Mouse (Mus musculus) heart, embryonic 13.5 days (tissue): ENCODE measurements around the gene Gm10490. TPM values are rescaled to one million over a fixed set of nuclear protein-coding genes. Genes with fewer than 3 reads are reported as not detected.
"Not testable (repeated sequence)": the region's sequence is repeated elsewhere in the genome, so short reads cannot be mapped to it uniquely, and the experiment has no call there.

ENCODE experiments used
- ATAC-seq: fragments of 200-750 bp; cut with Nextera tagmentation; 2 replicates; pipeline ENCODE4 v1.8.0; 2017; ENCODE audit warnings: moderate TSS enrichment; ENCODE audit not compliant: insufficient number of reproducible peaks, low FRiP score, low TSS enrichment; ENCODE audit errors: extremely low read depth
- H3K27ac ChIP-seq: fragments of 300-500 bp; sonication (generic); replicated peaks from 2 replicates; pipeline ENCODE4 v1.5.1; 2015; ENCODE audit warnings: moderate library complexity, mild to moderate bottlenecking, inconsistent platforms
- H3K27me3 ChIP-seq: fragments of 300-500 bp; sonication (generic); replicated peaks from 2 replicates; pipeline ENCODE4 v1.6.1; 2015; ENCODE audit warnings: mild to moderate bottlenecking, inconsistent platforms
- H3K36me3 ChIP-seq: fragments of 300-500 bp; sonication (generic); 2 replicates; pipeline ENCODE4 v1.6.1; 2015; ENCODE audit warnings: mild to moderate bottlenecking, inconsistent platforms
- H3K4me1 ChIP-seq: fragments of 300-500 bp; sonication (generic); 2 replicates; pipeline ENCODE4 v1.6.1; 2015; ENCODE audit warnings: inconsistent platforms
- H3K4me2 ChIP-seq: fragments of 300-500 bp; sonication (generic); 2 replicates; pipeline ENCODE4 v1.6.1; 2015; ENCODE audit warnings: inconsistent platforms, mild to moderate bottlenecking, moderate library complexity
- H3K4me3 ChIP-seq: fragments of 300-500 bp; sonication (generic); 2 replicates; pipeline ENCODE4 v1.5.1; 2015; ENCODE audit warnings: moderate library complexity, mild to moderate bottlenecking, inconsistent platforms
- H3K9ac ChIP-seq: fragments of 300-500 bp; sonication (generic); 2 replicates; pipeline ENCODE4 v1.6.1; 2015; ENCODE audit warnings: inconsistent platforms, mild to moderate bottlenecking, moderate library complexity
- H3K9me3 ChIP-seq: fragments of 300-500 bp; sonication (generic); 2 replicates; pipeline ENCODE4 v1.6.1; 2016; ENCODE audit warnings: inconsistent platforms
- WGBS: fragments of 180-500 bp; shearing (Covaris S2); methylation state at CpG from one replicate; pipeline ENCODE4 v1.1.7; 2015; ENCODE audit warnings: mixed read lengths; 5-methylcytosine and 5-hydroxymethylcytosine counted together
- polyA plus RNA-seq: library from polyadenylated mRNA; unstranded; fragments of >200 nt; fragmentation: Nextera tagmentation; extraction: Ambion mirVana; gene quantifications from 2 replicates; pipeline ENCODE4 v1.2.1, GENCODE M21; 2015

The Gm10490 gene
- polyA plus RNA-seq, 1 experiment from 2014 or later: not detected

GRCm38 (mm10) chrX:7883841-7884567 is 25.3 kb upstream of the Gm10490 start, which contains the start of gene Slc35a2:
Gene Slc35a2, plus strand, starts transcription at chrX:7884028.
- peaks cover 12% of the 10 kb centered on the region for H3K4me1 ChIP-seq
- H3K27ac ChIP-seq: peak within 1 kb of the TSS; percentile 87
- peak within 1 kb of the TSS; percentile 77 for H3K9ac ChIP-seq
- no peaks in the 10 kb centered on the region for H3K9me3 ChIP-seq
- no peaks in the 10 kb centered on the region for H3K27me3 ChIP-seq
- peak within 1 kb of the TSS; percentile 65 for H3K4me3 ChIP-seq
- peak within 1 kb of the TSS; percentile 72 for H3K4me2 ChIP-seq
- WGBS: 6% methylated on average over 49 of the region's 49 CpGs
- ATAC-seq: peak; percentile 85
- H3K36me3 ChIP-seq: peaks cover 9% of the 10 kb centered on the region; the same call in 1 of the 2 replicates

GRCm38 (mm10) chrX:7898211-7898610 is 11.1 kb upstream of the Gm10490 start:
- 23% methylated on average over 13 of the region's 13 CpGs for WGBS
- ATAC-seq: no peak
- H3K27me3 ChIP-seq: no peaks in the 10 kb centered on the region
- peak overlapping the region; percentile 67 for H3K4me3 ChIP-seq
- H3K4me1 ChIP-seq: peaks cover 10% of the 10 kb centered on the region
- peak overlapping the region; percentile 71 for H3K4me2 ChIP-seq
- H3K27ac ChIP-seq: no peak overlapping the region
- H3K36me3 ChIP-seq: peaks cover 30% of the 10 kb centered on the region
- no peaks in the 10 kb centered on the region for H3K9me3 ChIP-seq
- H3K9ac ChIP-seq: peak overlapping the region; percentile 80

DNA sequence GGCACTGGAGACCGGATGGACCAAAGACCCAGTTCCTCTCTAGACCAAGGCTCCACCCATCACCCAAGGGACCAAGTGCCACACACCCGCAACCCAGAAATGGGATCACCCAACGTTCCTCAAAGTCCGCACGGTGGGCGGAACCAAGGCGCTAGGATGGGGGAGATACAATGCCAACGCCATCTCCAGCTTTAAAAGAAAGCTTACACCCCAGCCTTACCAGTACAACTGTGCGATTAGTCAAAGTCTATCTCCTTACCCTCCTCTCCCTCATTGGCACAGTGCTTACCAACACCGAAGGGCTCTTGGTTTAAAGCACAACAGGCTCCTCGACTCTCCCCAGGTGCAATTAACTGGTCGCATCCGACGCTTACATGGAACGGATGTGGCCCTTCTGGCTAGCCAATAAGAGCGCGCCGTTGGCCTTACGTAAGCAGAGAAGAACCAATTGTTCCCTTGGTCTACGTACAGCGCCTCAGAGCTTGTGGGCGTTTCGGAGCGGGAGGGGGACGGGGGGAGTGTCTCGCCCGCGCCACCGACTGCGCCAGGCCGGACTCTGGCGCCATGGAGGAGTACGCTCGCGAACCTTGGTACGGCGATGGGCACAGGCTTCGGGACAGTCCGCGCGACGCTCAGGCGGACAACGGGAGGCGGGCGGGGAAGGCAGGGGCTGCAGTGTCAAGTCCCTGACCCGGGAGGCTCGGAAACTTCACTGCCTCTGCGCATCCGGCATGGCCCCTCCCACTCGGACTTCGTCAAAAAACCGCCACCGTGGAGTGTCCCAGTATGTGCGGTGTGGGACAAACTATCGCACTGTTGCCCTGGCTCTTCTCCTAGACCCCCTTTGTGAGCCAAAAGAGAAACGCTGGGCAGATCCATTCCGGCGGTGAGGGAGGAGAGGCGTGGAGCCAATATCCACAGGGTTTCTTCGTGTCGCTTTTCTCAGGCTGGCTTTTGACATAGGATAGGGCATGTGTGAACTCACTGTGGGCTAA is 10.2 kb upstream of the Gm10490 start, which contains the start of the genes Pqbp1 and Timm17b:
Gene Pqbp1, minus strand, starts transcription at position 390 of the 995 bp plus-strand sequence.
Gene Timm17b, plus strand, starts transcription at position 478 of the 995 bp plus-strand sequence.
- ATAC-seq: peak; percentile 98
- 7% methylated on average over 62 of the region's 62 CpGs for WGBS
- Histone ChIP-seq H3K9me3 (no peaks in the 10 kb centered on the region), H3K27me3 (no peaks in the 10 kb centered on the region), H3K36me3 (peaks cover 27% of the 10 kb centered on the region), H3K9ac (peak within 1 kb of the TSS; percentile 82), H3K4me1 (peaks cover 10% of the 10 kb centered on the region), H3K4me3 (peak within 1 kb of the TSS; percentile 67), H3K4me2 (peak within 1 kb of the TSS; percentile 71), H3K27ac (peak within 1 kb of the TSS; percentile 82)

DNA sequence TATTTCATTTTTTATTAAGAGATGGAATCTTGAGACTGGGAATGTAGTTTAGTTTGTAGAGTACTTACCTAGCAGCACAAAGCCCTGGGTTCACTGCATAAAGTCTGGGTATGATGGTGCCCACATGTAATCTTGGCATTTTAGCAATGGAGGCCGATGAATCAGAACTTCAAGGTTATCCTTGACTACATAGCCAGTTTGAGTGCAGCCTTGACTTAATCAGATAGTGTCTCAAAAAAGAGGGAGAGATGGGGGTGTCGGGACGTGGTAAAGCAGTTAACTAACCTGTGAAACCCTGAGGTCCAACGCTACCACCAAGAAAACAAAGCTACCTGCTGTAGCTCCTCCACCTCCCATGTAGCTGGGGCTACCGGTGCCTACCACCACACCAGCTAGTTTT is 4.9 kb upstream of the Gm10490 start:
- Histone ChIP-seq H3K9ac (no peak overlapping the region), H3K27ac (no peak overlapping the region), H3K36me3 (peaks cover 18% of the 10 kb centered on the region), H3K27me3 (no peaks in the 10 kb centered on the region), H3K4me1 (peaks cover 4% of the 10 kb centered on the region; the same call in 1 of the 2 replicates), H3K4me2 (no peak overlapping the region), H3K4me3 (no peak overlapping the region), H3K9me3 (no peaks in the 10 kb centered on the region)
- WGBS: 85% methylated on average over 5 of the region's 5 CpGs
- no peak for ATAC-seq

DNA sequence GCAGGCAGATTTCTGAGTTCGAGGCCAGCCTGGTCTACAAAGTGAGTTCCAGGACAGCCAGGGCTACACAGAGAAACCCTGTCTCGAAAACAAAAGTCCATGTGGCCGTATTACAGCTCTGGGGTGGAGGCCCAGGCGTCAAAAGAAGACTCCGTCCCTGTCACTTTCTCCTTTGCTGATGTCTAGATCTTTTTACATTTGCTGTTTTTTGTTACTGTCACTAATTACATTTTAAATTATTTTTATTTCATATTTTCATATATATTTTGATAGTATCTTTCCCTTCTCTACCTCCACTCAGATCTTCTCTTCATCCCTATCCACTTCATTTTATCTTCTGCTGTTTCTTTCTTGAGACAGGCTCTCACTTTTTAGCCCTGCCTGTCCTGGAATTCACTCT is 1.6 kb upstream of the Gm10490 start, which contains the start of gene Gm10491:
Gene Gm10491, minus strand, starts transcription at position 101 of the 400 bp plus-strand sequence.
- Histone ChIP-seq H3K4me1 (no peaks in the 10 kb centered on the region), H3K4me2 (no peak within 1 kb of the TSS), H3K9ac (no peak within 1 kb of the TSS), H3K9me3 (no peaks in the 10 kb centered on the region), H3K4me3 (no peak within 1 kb of the TSS), H3K36me3 (peaks cover 18% of the 10 kb centered on the region), H3K27me3 (no peaks in the 10 kb centered on the region), H3K27ac (no peak within 1 kb of the TSS)
- no peak for ATAC-seq
- WGBS: 83% methylated on average over 5 of the region's 5 CpGs

DNA sequence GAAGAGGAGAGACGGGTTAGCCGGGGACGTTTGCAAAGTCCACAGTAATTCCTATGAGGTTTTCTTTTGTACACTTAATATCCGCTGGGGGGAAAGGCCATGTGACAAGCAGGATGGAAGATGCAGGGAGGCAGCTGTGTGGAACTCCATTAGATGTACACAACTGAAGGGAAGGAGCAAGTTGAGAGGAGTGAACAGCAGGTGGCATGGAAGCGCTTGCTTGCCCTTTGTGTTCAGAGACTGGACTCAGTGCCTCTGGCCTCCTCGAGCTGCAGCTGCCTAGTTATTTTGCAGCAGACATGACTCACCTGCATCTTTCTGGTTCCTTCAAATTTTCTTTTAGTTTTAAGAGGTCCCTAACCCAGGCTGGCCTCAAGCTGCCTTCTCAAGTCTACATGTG is 1.1 kb downstream of the Gm10490 start:
- Histone ChIP-seq H3K27ac (no peak overlapping the region), H3K27me3 (no peaks in the 10 kb centered on the region), H3K36me3 (peaks cover 12% of the 10 kb centered on the region), H3K4me3 (no peak overlapping the region), H3K4me2 (no peak overlapping the region), H3K4me1 (no peaks in the 10 kb centered on the region), H3K9ac (no peak overlapping the region), H3K9me3 (no peaks in the 10 kb centered on the region)
- whole genome bisulfite sequencing: 59% methylated on average over 6 of the region's 6 CpGs
- no peak for ATAC-seq

- not testable (repeated sequence) for H3K9ac ChIP-seq, H3K36me3 ChIP-seq, H3K4me3 ChIP-seq, H3K27ac ChIP-seq, H3K4me2 ChIP-seq, H3K4me1 ChIP-seq, H3K9me3 ChIP-seq, ATAC-seq
- peaks cover 25% of the 10 kb centered on the region for H3K27me3 ChIP-seq
- WGBS: 8% methylated on average over 3 of the region's 3 CpGs
Measured at GRCm38 (mm10) chrX:7915669-7916068, 6.3 kb downstream of the Gm10490 start.

DNA sequence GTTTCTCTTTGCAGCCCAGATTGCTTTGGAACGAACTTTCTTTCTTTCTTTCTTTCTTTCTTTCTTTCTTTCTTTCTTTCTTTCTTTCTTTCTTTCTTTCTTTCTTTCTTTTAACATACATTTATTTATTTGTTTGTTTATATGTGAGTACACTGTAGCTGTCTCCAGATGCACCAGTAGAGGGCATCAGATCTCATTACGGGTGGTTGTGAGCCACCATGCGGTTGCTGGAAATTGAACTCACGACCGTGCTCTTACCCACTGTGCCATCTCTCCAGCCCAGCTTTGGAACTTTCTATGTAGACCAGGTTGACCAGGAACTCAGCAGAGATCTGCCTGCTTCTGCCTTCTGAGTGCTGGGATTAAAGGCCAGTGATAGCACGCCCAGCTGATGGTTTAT is 8.6 kb downstream of the Gm10490 start:
- H3K4me3 ChIP-seq, H3K9ac ChIP-seq, H3K36me3 ChIP-seq, H3K27ac ChIP-seq, H3K4me2 ChIP-seq, ATAC-seq, H3K9me3 ChIP-seq: not testable (repeated sequence)
- H3K27me3 ChIP-seq: peaks cover 48% of the 10 kb centered on the region
- 0 out of 2 replicates have a peak, but pooled peaks cover 11% of the 10 kb centered on the region for H3K4me1 ChIP-seq
- WGBS: 65% methylated on average over 6 of the region's 6 CpGs

GRCm38 (mm10) chrX:7919601-7920383 is 10.4 kb downstream of the Gm10490 start, which contains the start of gene Pcsk1n:
Gene Pcsk1n, plus strand, starts transcription at chrX:7919822.
- Histone ChIP-seq H3K27me3 (peaks cover 66% of the 10 kb centered on the region), H3K9ac (no peak within 1 kb of the TSS), H3K4me2 (peak within 1 kb of the TSS; percentile 55), H3K9me3 (no peaks in the 10 kb centered on the region), H3K4me1 (0 out of 2 replicates have a peak, but pooled peaks cover 11% of the 10 kb centered on the region), H3K27ac (no peak within 1 kb of the TSS), H3K36me3 (no peaks in the 10 kb centered on the region), H3K4me3 (peak within 1 kb of the TSS; percentile 31; the same call in 1 of the 2 replicates)
- ATAC-seq: no peak
- WGBS: 6% methylated on average over 23 of the region's 40 CpGs

DNA sequence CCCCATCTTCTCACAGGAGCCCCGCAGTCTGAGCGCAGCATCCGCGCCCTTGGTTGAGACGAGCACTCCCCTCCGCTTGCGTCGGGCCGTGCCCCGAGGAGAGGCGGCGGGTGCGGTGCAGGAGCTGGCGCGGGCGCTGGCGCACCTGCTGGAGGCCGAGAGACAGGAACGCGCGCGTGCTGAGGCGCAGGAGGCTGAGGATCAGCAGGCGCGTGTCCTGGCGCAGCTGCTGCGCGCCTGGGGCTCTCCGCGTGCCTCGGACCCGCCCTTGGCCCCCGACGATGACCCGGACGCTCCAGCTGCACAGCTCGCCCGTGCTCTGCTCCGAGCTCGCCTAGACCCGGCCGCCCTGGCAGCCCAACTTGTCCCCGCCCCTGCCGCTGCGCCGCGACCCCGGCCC is 12.7 kb downstream of the Gm10490 start:
- 5% methylated on average over 32 of the region's 48 CpGs for WGBS
- Histone ChIP-seq H3K27ac (no peak overlapping the region), H3K9me3 (no peaks in the 10 kb centered on the region), H3K9ac (no peak overlapping the region), H3K4me3 (peak overlapping the region; percentile 40), H3K4me2 (peak overlapping the region; percentile 62), H3K4me1 (0 out of 2 replicates have a peak, but pooled peaks cover 11% of the 10 kb centered on the region), H3K27me3 (peaks cover 87% of the 10 kb centered on the region), H3K36me3 (no peaks in the 10 kb centered on the region)
- no peak for ATAC-seq
